Mouse (Mus musculus) kidney, adult 2 months (tissue): ENCODE data around the gene Naaladl1.

Source experiments
- CTCF ChIP-seq: fragments of 200-500 bp; conservative IDR thresholded peaks from 2 replicates; pipeline ENCODE4 v1.5.1; 2011; ENCODE audit warnings: low read depth, mild to moderate bottlenecking, control low read depth, low read length, moderate library complexity, mixed read lengths; ENCODE audit not compliant: insufficient read depth, insufficient read length
- POLR2A ChIP-seq: fragments of 200-500 bp; IDR thresholded peaks from one replicate; pipeline ENCODE4 v1.6.1; 2011; ENCODE audit warnings: low read depth, low read length, control low read depth

DNA sequence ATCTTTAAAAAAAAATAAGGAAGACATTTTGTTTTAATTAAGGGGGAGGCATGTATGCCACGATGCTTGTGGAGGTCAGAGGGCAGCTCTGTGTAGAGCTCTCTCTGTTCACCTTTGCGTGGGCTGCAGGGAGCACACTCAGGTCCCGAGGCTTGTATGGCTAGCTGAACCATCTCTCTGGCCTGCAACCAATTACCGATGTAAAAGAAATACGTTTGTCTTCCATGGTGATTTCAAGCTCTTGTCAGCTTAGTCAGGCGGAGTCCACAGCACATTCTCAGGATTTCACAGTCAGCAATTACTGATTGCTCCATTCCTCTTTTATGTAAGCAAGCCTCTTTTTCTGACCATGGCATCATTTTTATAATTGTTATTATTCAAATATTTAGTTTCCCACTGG, 4.4 kb upstream of the Naaladl1 start:
- no peak for TF ChIP-seq CTCF
- no peak for TF ChIP-seq POLR2A
